Mouse (Mus musculus) MEL-GATA-1-ER (cell line): ENCODE data around the gene Smarcd1.

Experiments used
- DNase-seq: peaks from one replicate; pipeline ENCODE4 v3.0.0-alpha.2; 2012; ENCODE audit warnings: low read depth; ENCODE audit errors: extremely low read depth

Smarcd1 gene

GRCm38 (mm10) chr15:99731167-99731566, 29.2 kb downstream of the Smarcd1 start:
- no peak for DNase-seq

GRCm38 (mm10) chr15:99731678-99732077, 29.7 kb downstream of the Smarcd1 start:
- DNase-seq = no peak

DNA sequence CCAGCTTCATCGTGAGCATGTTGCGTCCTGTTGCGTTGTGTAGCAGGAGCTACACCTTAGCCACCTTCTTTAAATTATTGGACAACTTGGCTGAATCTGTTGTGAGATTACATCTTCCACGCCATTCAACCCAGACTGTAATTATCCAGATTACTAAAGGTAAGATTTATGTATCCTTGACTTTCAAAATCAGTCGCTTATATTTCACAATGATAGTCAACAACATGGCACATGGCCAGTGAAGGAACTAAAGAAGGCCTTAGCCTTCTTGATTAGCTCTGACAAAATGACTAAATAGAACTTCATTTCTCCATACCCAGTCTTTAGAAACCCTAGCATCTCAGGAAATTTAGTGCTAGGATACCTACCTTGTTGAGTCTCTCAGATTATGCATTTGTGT, 31.3 kb downstream of the Smarcd1 start:
- DNase-seq = no peak

DNA sequence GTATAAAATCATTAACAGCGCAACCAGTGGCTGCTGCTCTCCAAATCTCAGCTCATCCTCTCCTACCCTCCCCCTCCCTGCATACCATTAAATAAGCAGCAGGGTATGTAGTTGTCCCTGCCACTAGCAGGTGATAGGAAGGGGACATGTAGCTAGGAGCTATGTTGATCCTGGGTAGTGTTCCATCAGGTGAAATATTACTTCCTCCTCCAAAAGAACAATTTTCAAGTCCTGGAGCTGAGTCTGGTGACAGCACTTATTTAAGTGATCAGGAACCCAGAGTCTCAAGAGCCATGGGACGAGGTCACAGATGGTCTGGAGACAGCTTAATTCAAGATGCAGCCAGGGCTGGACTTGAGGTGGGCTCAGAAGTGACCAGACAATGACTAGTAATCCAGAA, 33.7 kb downstream of the Smarcd1 start:
- DNase-seq = no peak

DNA sequence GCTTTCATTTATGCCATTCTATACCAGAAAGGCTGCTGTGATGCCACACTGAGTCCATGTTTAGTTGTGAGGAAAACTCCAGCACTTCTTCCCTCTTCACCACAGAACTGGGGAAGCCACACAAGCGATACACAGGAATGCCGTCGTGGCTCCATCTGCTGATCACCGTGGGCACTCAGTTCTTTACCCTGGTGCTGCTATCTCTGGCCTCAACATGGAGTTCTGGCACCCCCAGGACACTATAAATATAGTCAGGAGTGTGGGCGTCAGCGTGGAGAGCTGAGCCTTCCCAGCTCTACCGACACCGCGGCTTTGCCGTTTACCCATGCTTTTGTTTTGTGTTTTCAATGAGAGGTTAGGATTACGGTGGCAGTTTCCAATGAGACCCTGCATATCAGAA, 34.7 kb downstream of the Smarcd1 start:
- DNase-seq = no peak

GRCm38 (mm10) chr15:99740229-99740628, 38.3 kb downstream of the Smarcd1 start:
- DNase-seq = no peak

DNA sequence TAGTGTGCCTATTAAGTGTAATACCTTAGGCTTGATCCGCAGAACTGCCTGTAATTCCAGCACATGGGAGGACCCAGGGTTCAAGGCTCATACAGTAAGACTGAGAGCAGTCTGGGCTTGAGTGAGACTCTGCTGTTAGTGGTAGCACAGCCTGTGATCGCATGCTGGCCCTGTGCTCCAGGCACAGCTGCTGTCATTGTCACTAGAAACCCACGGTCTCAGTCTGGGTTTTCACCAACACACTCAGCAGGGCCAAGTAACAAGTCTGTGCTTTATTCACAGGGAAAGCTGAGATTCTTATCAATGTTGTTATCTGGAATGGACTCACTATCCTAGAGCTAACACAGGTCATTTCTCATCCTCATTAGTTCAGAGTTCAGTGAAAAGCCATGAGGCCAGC, 52.3 kb downstream of the Smarcd1 start:
- DNase-seq = no peak
